10 mouse cellular contexts compared by ENCODE assay signal in the genomic region with DNA sequence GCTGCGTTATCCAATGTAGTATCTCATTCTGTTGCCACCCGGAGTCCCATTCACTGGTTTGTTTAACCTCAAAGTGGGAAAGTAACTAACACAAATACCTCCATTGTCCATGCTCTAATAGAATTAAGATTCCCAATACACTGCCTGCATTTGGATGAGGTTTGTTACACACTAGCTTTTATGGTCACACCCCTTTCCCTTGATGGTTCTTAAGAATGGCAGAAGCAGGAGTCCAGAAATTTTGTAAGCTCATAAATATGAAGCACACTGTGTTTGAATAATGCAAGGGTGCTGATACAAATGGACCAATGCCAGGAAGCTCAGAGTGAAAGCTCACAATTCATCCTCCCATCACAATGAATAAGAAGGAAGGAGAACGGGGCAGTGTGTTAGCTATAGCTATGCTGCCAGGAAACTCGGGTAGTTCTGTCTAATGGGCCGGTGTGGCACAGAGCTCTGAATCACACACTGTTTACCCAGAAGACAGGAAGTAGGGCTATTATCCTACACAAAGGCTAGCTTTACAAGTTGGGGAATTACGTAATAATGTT.
DNase-seq lines count a peak whose midpoint lies in the region; ATAC-seq lines count a peak whose summit lies in the region.
"Had no signal": no experiment of that assay in that cellular context is flagged by ENCODE, and none has a peak within 500 bp of the region (broad histone marks: within the 10 kb centered on the region; RNA-seq: fewer than 3 reads in every experiment).

No protein-coding gene starts in this region.

- H3K27ac ChIP-seq in lung, embryonic 15.5 days: no peak overlapping the region

- H3K27me3 ChIP-seq in lung, embryonic 15.5 days: no peaks in the 10 kb centered on the region
- H3K27me3 ChIP-seq: megakaryocyte, embryonic 14.5 days had no signal

- no peak overlapping the region for H3K9ac ChIP-seq in lung, embryonic 15.5 days

- H3K4me3 ChIP-seq in lung, embryonic 15.5 days: no peak overlapping the region
- H3K4me3 ChIP-seq: megakaryocyte, embryonic 14.5 days had no signal

- 70% methylated on average over 6 of the region's 6 CpGs for WGBS in lung, embryonic 15.5 days

- H3K36me3 ChIP-seq in lung, embryonic 15.5 days: no peaks in the 10 kb centered on the region

- DNase-seq in lung, postnatal 36 days: no peak
- peak; percentile 27 to 64 for DNase-seq in frontal cortex, postnatal 10 days (ENCODE audit: low spot score in 2 of 2)
- peak; percentile 6 to 79 for DNase-seq in left cerebral cortex, adult 8-10 months (ENCODE audit: low spot score in 2 of 2)
- peak; percentile 4 for DNase-seq in right cerebral cortex, postnatal 14 days
- no peak for DNase-seq in B cell, adult 2 months
- DNase-seq in spleen, postnatal 36 days (ENCODE audit: low spot score in 2 of 2): no peak
- no peak for DNase-seq in adrenal gland, postnatal 14 days
- DNase-seq: heart, postnatal 14 days had no signal

- no peaks in the 10 kb centered on the region for H3K4me1 ChIP-seq in lung, embryonic 15.5 days
- H3K4me1 ChIP-seq: megakaryocyte, embryonic 14.5 days had no signal

- ATAC-seq in lung, embryonic 15.5 days (ENCODE audit: borderline replicate concordance, extremely low read depth, low FRiP score, low TSS enrichment): peak; percentile 31; the same call in 1 of the 2 replicates

- no peaks in the 10 kb centered on the region for H3K9me3 ChIP-seq in lung, embryonic 15.5 days
- H3K9me3 ChIP-seq: megakaryocyte, embryonic 14.5 days had no signal

- H3K4me2 ChIP-seq in lung, embryonic 15.5 days: no peak overlapping the region

Comparison
In these comparisons a context has a peak if more than half of its experiments do, and no peak if none do; other contexts are left out.
1. DNase-seq: peak in frontal cortex, postnatal 10 days (2 of 2), left cerebral cortex, adult 8-10 months (2 of 2) and right cerebral cortex, postnatal 14 days (single experiment); none in lung, postnatal 36 days (single experiment), B cell, adult 2 months (0 of 2), spleen, postnatal 36 days (0 of 2) and adrenal gland, postnatal 14 days (single experiment).